Mouse (Mus musculus) liver (tissue): ENCODE measurements around the gene Olfr1308.

ENCODE experiments used
- DNase-seq: peaks from one replicate; pipeline ENCODE4 v3.0.0-alpha.2; 2020; ENCODE audit warnings: mixed read lengths

Olfr1308 gene

DNA sequence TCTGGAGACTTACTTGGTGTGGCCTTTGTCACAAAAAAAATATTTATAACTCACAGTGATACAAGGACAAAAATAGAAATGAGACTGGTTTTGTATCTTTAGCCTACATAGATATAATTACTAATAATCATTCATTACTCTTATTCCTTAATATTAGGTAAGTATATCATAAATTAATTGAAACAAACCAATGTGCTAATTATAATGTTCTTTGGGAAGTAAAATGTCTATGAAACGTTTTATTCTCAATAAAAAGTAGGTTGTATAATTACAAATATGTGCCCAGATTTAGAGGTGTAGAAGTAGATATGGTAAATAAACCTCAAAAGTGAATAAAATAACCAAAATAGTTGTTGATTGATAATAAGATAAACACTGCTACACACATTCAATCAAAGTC lies at the start of gene Olfr1308:
TSS of gene Olfr1308 (minus strand) at position 101 of the 400 bp plus-strand sequence.
- no peak for DNase-seq

DNA sequence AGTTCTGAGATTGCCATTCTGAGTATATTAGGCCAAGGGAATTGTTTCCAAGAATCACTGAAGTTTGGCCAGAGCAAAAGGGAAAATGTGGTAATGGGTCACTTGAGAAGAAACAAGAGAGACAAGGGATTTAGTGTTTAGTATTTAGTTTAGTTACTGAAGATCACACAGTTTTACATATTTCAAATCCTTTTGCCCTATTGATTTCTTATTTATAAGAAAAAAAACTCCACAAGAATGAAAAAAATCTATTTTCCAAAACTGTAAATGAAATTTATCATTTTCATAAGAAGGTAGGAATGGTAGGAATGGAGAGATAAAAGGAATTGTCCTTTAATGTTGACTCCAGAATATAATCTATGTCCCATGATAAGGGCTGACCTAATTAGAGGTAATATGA lies 47.9 kb upstream of the Olfr1308 start, which contains the start of gene Olfr1310:
TSS of gene Olfr1310 (minus strand) at position 101 of the 400 bp plus-strand sequence.
- no peak for DNase-seq

DNA sequence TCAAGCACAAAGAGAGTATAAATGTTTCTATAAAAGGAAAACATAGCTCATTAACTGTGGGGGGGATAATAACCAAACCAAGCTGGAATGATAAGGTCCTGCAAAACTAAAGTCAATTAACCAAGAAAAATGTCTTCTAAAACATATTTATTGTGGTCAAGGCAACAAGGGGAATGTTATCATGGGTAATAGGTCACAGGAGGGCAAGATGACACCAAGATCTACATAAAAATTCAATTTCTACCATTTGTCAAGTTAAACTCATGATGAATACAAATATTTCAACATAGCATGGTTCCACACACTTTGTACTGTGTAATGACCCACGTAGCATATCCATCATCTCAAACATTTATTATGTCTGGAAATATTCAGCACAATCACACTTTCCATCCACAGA lies 25.4 kb upstream of the Olfr1308 start, which contains the start of gene Olfr1309:
TSS of gene Olfr1309 (minus strand) at position 101 of the 400 bp plus-strand sequence.
- no peak for DNase-seq

DNA sequence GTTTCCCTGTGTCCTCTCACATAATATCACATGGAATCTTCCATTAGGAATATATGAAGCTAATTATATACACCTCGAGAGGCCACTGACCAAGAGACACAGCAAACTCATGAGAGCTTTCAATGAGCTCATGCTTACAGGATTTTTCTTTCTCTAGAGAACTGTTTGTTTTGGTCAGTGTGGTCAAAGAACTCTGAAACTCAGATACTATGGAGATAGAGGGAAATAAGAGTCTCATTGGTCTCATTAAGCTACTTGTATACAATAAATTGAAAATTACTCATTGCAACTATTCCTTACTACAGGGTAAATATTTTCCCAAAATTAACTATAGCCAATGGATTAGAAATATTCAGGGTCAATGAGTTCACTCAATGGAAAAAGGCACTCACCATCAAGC lies 15.4 kb downstream of the Olfr1308 start, which contains the start of gene Olfr1307:
TSS of gene Olfr1307 (minus strand) at position 101 of the 400 bp plus-strand sequence.
- DNase-seq: no peak

DNA sequence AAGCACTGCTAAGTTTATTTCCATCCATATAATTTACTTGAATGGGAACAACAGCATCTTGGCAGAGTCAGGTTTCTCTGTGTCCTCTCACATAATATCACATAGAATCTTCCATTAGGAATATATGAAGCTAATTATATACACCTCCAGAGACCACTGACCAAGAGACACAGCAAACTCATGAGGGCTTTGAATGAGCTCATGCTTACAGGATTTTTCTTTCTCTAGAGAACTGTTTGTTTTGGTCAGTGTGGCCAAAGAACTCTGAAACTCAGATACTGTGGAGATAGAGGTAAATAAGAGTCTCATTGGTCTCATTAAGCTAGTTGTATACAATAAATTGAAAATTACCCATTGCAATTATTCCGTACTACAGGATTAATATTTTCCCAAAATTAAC lies 48.6 kb downstream of the Olfr1308 start, which contains the start of gene Olfr1306:
TSS of gene Olfr1306 (minus strand) at position 101 of the 400 bp plus-strand sequence.
- DNase-seq: no peak
